9 mouse cellular contexts compared by ENCODE assay signal in genomic region chr5:122302810-122303745, GRCm38 (mm10). TPM values are rescaled to one million over a fixed set of nuclear protein-coding genes. Genes with fewer than 3 reads are reported as not detected.
DNase-seq lines count a peak whose midpoint lies in the region; ATAC-seq and TF ChIP-seq lines count a peak whose summit lies in the region.
"Had no signal": no experiment of that assay in that cellular context is flagged by ENCODE, and none has a peak within 500 bp of the region (broad histone marks: within the 10 kb centered on the region; RNA-seq: fewer than 3 reads in every experiment).

No protein-coding gene starts in this region.

- 63% methylated on average over 17 of the region's 17 CpGs for WGBS in heart, embryonic 12.5 days
- WGBS in liver, embryonic 14.5 days (ENCODE audit: insufficient replicate concordance): 51% methylated on average over 17 of the region's 17 CpGs

- no peak for ATAC-seq in heart, embryonic 12.5 days (ENCODE audit: insufficient number of reproducible peaks, low FRiP score)
- no peak for ATAC-seq in liver, embryonic 14.5 days (ENCODE audit: insufficient read depth)

- peak overlapping the region; percentile 33; the same call in 1 of the 2 replicates for H3K27ac ChIP-seq in heart, embryonic 12.5 days (ENCODE audit: poor library complexity, severe bottlenecking)
- H3K27ac ChIP-seq in testis, adult 2 months (ENCODE audit: control insufficient read depth, insufficient read depth, low read depth, low read length): no peak overlapping the region
- no peak overlapping the region for H3K27ac ChIP-seq in liver, embryonic 14.5 days

- no peak for TF ChIP-seq CTCF in testis, adult 2 months (IDR thresholded peaks at IDR 0.05; ENCODE audit: control insufficient read depth, insufficient read depth, insufficient replicate concordance, low read depth, low read length)
- peak; percentile 44 for TF ChIP-seq CTCF in liver, embryonic 14.5 days (IDR thresholded peaks at IDR 0.05; ENCODE audit: low read depth)

- no peaks in the 10 kb centered on the region for H3K9me3 ChIP-seq in heart, embryonic 12.5 days (replicated peaks)
- no peaks in the 10 kb centered on the region for H3K9me3 ChIP-seq in liver, embryonic 14.5 days (ENCODE audit: control insufficient read depth, low read length)

- DNase-seq in heart, postnatal 25 days (ENCODE audit: low spot score): no peak
- no peak for DNase-seq in testis, postnatal 14 days (ENCODE audit: low spot score)
- DNase-seq in liver, embryonic 14.5 days (ENCODE audit: low read depth in 3 of 3, low spot score in 3 of 3): no peak
- no peak for DNase-seq in thymus, postnatal 4 days
- no peak for DNase-seq in cerebellum, postnatal 14 days
- DNase-seq in left cerebral cortex, postnatal 14 days (ENCODE audit: low spot score in 2 of 2): no peak
- DNase-seq: thymus, postnatal 25 days had no signal

- no peak for TF ChIP-seq EP300 in liver, embryonic 14.5 days (IDR thresholded peaks at IDR 0.05; ENCODE audit: low read depth)

- peaks cover 6% of the 10 kb centered on the region for H3K36me3 ChIP-seq in heart, embryonic 12.5 days
- no peaks in the 10 kb centered on the region for H3K36me3 ChIP-seq in testis, adult 2 months (ENCODE audit: control insufficient read depth, insufficient read depth, low read length)
- H3K36me3 ChIP-seq in liver, embryonic 14.5 days (replicated peaks; ENCODE audit: control insufficient read depth, insufficient read depth, low read depth): peaks cover under 1% of the 10 kb centered on the region; the same call in 1 of the 2 replicates

- no peak for TF ChIP-seq POLR2A in testis, adult 2 months (IDR thresholded peaks at IDR 0.05; ENCODE audit: control insufficient read depth, low read depth, low read length)

- 0 out of 2 replicates have a peak overlapping the region, but pooled peaks have one; percentile 18 for H3K9ac ChIP-seq in heart, embryonic 12.5 days
- no peak overlapping the region for H3K9ac ChIP-seq in liver, embryonic 14.5 days (replicated peaks)

- H3K4me2 ChIP-seq in heart, embryonic 12.5 days: no peak overlapping the region
- H3K4me2 ChIP-seq in liver, embryonic 14.5 days (ENCODE audit: low read depth): no peak overlapping the region

- H3K27me3 ChIP-seq in heart, embryonic 12.5 days (replicated peaks): no peaks in the 10 kb centered on the region
- H3K27me3 ChIP-seq in testis, adult 2 months (ENCODE audit: control insufficient read depth, insufficient read depth, low read length): no peaks in the 10 kb centered on the region
- H3K27me3 ChIP-seq in liver, embryonic 14.5 days (ENCODE audit: control insufficient read depth, insufficient read depth, low read length): no peaks in the 10 kb centered on the region

- peaks cover 49% of the 10 kb centered on the region for H3K4me1 ChIP-seq in heart, embryonic 12.5 days (replicated peaks)
- peaks cover 4% of the 10 kb centered on the region for H3K4me1 ChIP-seq in testis, adult 2 months (ENCODE audit: control insufficient read depth, insufficient read depth, low read length)
- peaks cover 3 to 11% of the 10 kb centered on the region in 2 experiments; a peak in 3 of 4 replicates for H3K4me1 ChIP-seq in liver, embryonic 14.5 days (replicated peaks; ENCODE audit: control insufficient read depth in 2 of 2, insufficient read depth in 2 of 2, low read length in 1 of 2)

- intact Hi-C loops in heart, postnatal 25 days (cut with DNase I): no loop called here
- intact Hi-C loops in left cerebral cortex, postnatal 14 days (cut with DNase I): no loop called here

- no peak overlapping the region for H3K4me3 ChIP-seq in heart, embryonic 12.5 days
- peak overlapping the region; percentile 15 for H3K4me3 ChIP-seq in testis, adult 2 months (ENCODE audit: control insufficient read depth, low read depth, low read length)
- H3K4me3 ChIP-seq in liver, embryonic 14.5 days (ENCODE audit: insufficient read depth in 1 of 2, low read depth in 2 of 2, low read length in 2 of 2): no peak overlapping the region

RNA-seq across cellular contexts. Expression of gene Pptc7, which starts 18.9 kb away (rescaled TPM):
- 13.4 and 14.3 TPM in 2 replicates for polyA plus RNA-seq in heart, embryonic 12.5 days (2016; fragmentation: Nextera tagmentation; extraction: Ambion mirVana)
- 10 to 100 TPM; 91.3 to 93.5 TPM for total RNA-seq in heart, postnatal 25 days (2021)
- 47.8 and 48.0 TPM in 2 replicates for polyA plus RNA-seq in testis, adult 2 months (2012; rRNA removed)
- polyA plus RNA-seq in liver, embryonic 14.5 days (2012; rRNA removed): 3.5 and 3.6 TPM in 2 replicates
- 2.7 and 2.9 TPM in 2 replicates for polyA plus RNA-seq in liver, embryonic 14.5 days (2014; fragmentation: Nextera tagmentation; extraction: Ambion mirVana)
- total RNA-seq in left cerebral cortex, postnatal 14 days (2021): 10 to 100 TPM; 30.4 to 31.9 TPM

RNA-seq across cellular contexts. Expression of gene Tctn1, which starts 38.8 kb away (rescaled TPM):
- polyA plus RNA-seq in heart, embryonic 12.5 days (2016; fragmentation: Nextera tagmentation; extraction: Ambion mirVana): 2.7 and 3.2 TPM in 2 replicates
- total RNA-seq in heart, postnatal 25 days (2021): 1 to 10 TPM; 3.5 to 4.7 TPM
- polyA plus RNA-seq in testis, adult 2 months (2012; rRNA removed): 59.8 and 63.3 TPM in 2 replicates
- polyA plus RNA-seq in liver, embryonic 14.5 days (2012; rRNA removed): 1.7 and 2.0 TPM in 2 replicates
- 0.50 and 0.58 TPM in 2 replicates for polyA plus RNA-seq in liver, embryonic 14.5 days (2014; fragmentation: Nextera tagmentation; extraction: Ambion mirVana)
- 10 to 100 TPM; 10.4 to 12.1 TPM for total RNA-seq in left cerebral cortex, postnatal 14 days (2021)

RNA-seq across cellular contexts. Expression of gene Rad9b, which starts 51.0 kb away (rescaled TPM):
- polyA plus RNA-seq in heart, embryonic 12.5 days (2016; fragmentation: Nextera tagmentation; extraction: Ambion mirVana): 7.8 and 9.1 TPM in 2 replicates
- 1 to 10 TPM in 1 of 2 experiments, under 1 TPM in 1; 0.36 to 1.6 TPM for total RNA-seq in heart, postnatal 25 days (2021)
- polyA plus RNA-seq in testis, adult 2 months (2012; rRNA removed): 23.1 and 28.0 TPM in 2 replicates
- polyA plus RNA-seq in liver, embryonic 14.5 days (2012; rRNA removed): 1.8 and 2.3 TPM in 2 replicates
- 2.5 and 2.7 TPM in 2 replicates for polyA plus RNA-seq in liver, embryonic 14.5 days (2014; fragmentation: Nextera tagmentation; extraction: Ambion mirVana)
- total RNA-seq in left cerebral cortex, postnatal 14 days (2021): 1 to 10 TPM; 3.0 to 3.7 TPM

RNA-seq across cellular contexts. Expression of gene Vps29, which starts 51.1 kb away (rescaled TPM):
- 219 and 232 TPM in 2 replicates for polyA plus RNA-seq in heart, embryonic 12.5 days (2016; fragmentation: Nextera tagmentation; extraction: Ambion mirVana)
- 10 to 100 TPM; 82.6 to 89.5 TPM for total RNA-seq in heart, postnatal 25 days (2021)
- 51.0 and 57.4 TPM in 2 replicates for polyA plus RNA-seq in testis, adult 2 months (2012; rRNA removed)
- 35.2 and 48.1 TPM in 2 replicates for polyA plus RNA-seq in liver, embryonic 14.5 days (2012; rRNA removed)
- polyA plus RNA-seq in liver, embryonic 14.5 days (2014; fragmentation: Nextera tagmentation; extraction: Ambion mirVana): 125 and 130 TPM in 2 replicates
- 100 to 1,000 TPM; 200 to 203 TPM for total RNA-seq in left cerebral cortex, postnatal 14 days (2021)

Comparison
In these comparisons a context has a peak if more than half of its experiments do, and no peak if none do; other contexts are left out.
1. RNA of gene Tctn1, which starts 38.8 kb away (polyA plus RNA-seq): 59.8 to 63.3 TPM in testis, adult 2 months; 2.7 to 3.2 TPM in heart, embryonic 12.5 days and 0.50 to 2.0 TPM in liver, embryonic 14.5 days; every median in the first group is over 10 times any median in the second.